Mouse (Mus musculus): ENCODE data around the gene Rab7b.

Gene Rab7b

GRCm38 (mm10) chr1:131688475-131688874 is at the start of gene Rab7b:
Gene Rab7b, plus strand, starts transcription at chr1:131688695.
- DNase-seq (ENCODE audit: low spot score in 2 of 2): no peak

GRCm38 (mm10) chr1:131640062-131640461 is 48.4 kb upstream of the Rab7b start:
- peak in 1 of 2 experiments; percentile 14 for DNase-seq (ENCODE audit: low spot score in 2 of 2)

GRCm38 (mm10) chr1:131641565-131641964 is 46.9 kb upstream of the Rab7b start:
- no peak for DNase-seq (ENCODE audit: low spot score in 2 of 2)

- DNase-seq (ENCODE audit: low spot score in 2 of 2): no peak
Observed at GRCm38 (mm10) chr1:131642251-131642650, 46.2 kb upstream of the Rab7b start.

GRCm38 (mm10) chr1:131652670-131653443 is 35.6 kb upstream of the Rab7b start:
- DNase-seq (ENCODE audit: low spot score in 2 of 2): no peak

GRCm38 (mm10) chr1:131655601-131656000 is 32.9 kb upstream of the Rab7b start:
- DNase-seq (ENCODE audit: low spot score in 2 of 2): no peak

- peak; percentile 88 to 97 for DNase-seq (ENCODE audit: low spot score in 2 of 2)
Observed at GRCm38 (mm10) chr1:131657945-131658354, 30.5 kb upstream of the Rab7b start.

- no peak for DNase-seq (ENCODE audit: low spot score in 2 of 2)
Observed at GRCm38 (mm10) chr1:131659512-131660085, 28.9 kb upstream of the Rab7b start.

GRCm38 (mm10) chr1:131660266-131660665 is 28.2 kb upstream of the Rab7b start:
- peak in 1 of 2 experiments; percentile 55 for DNase-seq (ENCODE audit: low spot score in 2 of 2)

- DNase-seq (ENCODE audit: low spot score in 2 of 2): peak; percentile 54 to 60
Observed at GRCm38 (mm10) chr1:131660716-131661472, 27.6 kb upstream of the Rab7b start.

GRCm38 (mm10) chr1:131661749-131662148 is 26.7 kb upstream of the Rab7b start:
- DNase-seq (ENCODE audit: low spot score in 2 of 2): peak; percentile 62 to 64

GRCm38 (mm10) chr1:131663286-131663995 is 25.1 kb upstream of the Rab7b start:
- peak; percentile 51 to 62 for DNase-seq (ENCODE audit: low spot score in 2 of 2)

- DNase-seq (ENCODE audit: low spot score in 2 of 2): peak in 1 of 2 experiments; percentile 22
Observed at GRCm38 (mm10) chr1:131664136-131664535, 24.4 kb upstream of the Rab7b start.

- DNase-seq (ENCODE audit: low spot score in 2 of 2): peak in 1 of 2 experiments; percentile 14
Observed at GRCm38 (mm10) chr1:131665886-131666285, 22.6 kb upstream of the Rab7b start.

- DNase-seq (ENCODE audit: low spot score in 2 of 2): no peak
Observed at GRCm38 (mm10) chr1:131671113-131671512, 17.4 kb upstream of the Rab7b start.

GRCm38 (mm10) chr1:131672361-131672760 is 16.1 kb upstream of the Rab7b start:
- DNase-seq (ENCODE audit: low spot score in 2 of 2): peak in 1 of 2 experiments; percentile 40

- DNase-seq (ENCODE audit: low spot score in 2 of 2): no peak
Observed at GRCm38 (mm10) chr1:131679644-131680043, 8.9 kb upstream of the Rab7b start.

GRCm38 (mm10) chr1:131687739-131688138 is 756 bp upstream of the Rab7b start:
- DNase-seq (ENCODE audit: low spot score in 2 of 2): no peak

- DNase-seq (ENCODE audit: low spot score in 2 of 2): no peak
Observed at GRCm38 (mm10) chr1:131689016-131689415, 521 bp downstream of the Rab7b start.

- DNase-seq (ENCODE audit: low spot score in 2 of 2): no peak
Observed at GRCm38 (mm10) chr1:131689899-131690298, 1.4 kb downstream of the Rab7b start.

- no peak for DNase-seq (ENCODE audit: low spot score in 2 of 2)
Observed at GRCm38 (mm10) chr1:131690435-131690834, 1.9 kb downstream of the Rab7b start.

- DNase-seq (ENCODE audit: low spot score in 2 of 2): no peak
Observed at GRCm38 (mm10) chr1:131691356-131691755, 2.9 kb downstream of the Rab7b start.

Data from spleen, postnatal 10 days (tissue).